Mouse (Mus musculus): ENCODE results near the gene Antxrl.
A peak's percentile ranks its signal among the peaks of the same experiment; 100 is the strongest.

GRCm38 (mm10) chr14:34071665-34072064, 19.2 kb downstream of the Antxrl start:
- TF ChIP-seq CTCF (IDR thresholded peaks at IDR 0.05; ENCODE audit: low read depth) (peak; percentile 28), EP300 (optimal IDR thresholded peaks at IDR 0.05) (no peak)
